Mouse (Mus musculus) G1E-ER4 (cell line): ENCODE results near the gene Cgnl1. TPM values are rescaled to one million over a fixed set of nuclear protein-coding genes. Genes with fewer than 3 reads are reported as not detected.

Source experiments
- GATA1 ChIP-seq: IDR thresholded peaks from one replicate; pipeline ENCODE4 v1.8.0; 2012; ENCODE audit warnings: low read length, inconsistent platforms
- polyA plus RNA-seq: library from polyadenylated mRNA; stranded (reverse); fragments of >175 nt; gene quantifications from 2 replicates; pipeline ENCODE4 v1.2.3, GENCODE M21; 2012

Cgnl1 gene
- polyA plus RNA-seq, 1 experiment = 0.12 TPM

DNA sequence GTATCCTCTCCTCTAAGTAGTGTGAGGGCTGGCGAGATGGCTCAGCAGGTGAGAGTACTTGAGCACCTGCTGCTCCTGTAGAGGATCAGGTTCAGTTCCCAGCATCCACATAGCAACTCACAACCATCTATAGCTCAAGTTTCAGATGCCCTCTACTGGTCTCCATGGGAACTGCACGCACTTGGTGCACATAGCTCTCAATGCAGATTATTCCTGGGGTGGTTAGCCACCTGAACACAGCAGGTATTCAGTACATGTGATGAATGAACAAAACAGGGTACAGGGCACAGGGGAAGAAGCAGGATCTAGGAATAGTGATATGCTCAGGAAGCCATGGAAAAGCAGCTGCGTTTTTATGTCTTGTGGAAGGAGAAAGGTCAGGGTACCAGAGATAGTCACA lies 6.0 kb upstream of the Cgnl1 start:
- TF ChIP-seq GATA1 = no peak

DNA sequence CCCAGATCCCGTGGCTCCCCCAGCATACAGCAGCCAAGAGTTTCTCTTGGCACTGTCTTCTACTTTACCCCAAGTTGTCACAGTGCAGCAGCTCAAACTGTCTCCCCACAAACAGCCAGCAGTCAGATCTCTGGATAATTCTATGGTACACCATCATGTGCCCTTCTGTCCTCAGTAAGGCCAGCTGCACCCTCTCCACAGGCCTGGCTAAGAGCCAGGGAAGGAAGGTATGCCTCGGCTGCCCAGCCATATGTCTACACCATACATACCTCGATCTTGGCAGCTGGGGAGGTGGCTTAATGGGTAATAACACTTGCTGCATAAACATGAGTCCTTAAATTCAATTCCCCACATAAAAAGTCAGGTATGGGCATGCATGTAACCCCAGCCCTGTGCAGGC lies 4.9 kb upstream of the Cgnl1 start:
- TF ChIP-seq GATA1 = no peak

DNA sequence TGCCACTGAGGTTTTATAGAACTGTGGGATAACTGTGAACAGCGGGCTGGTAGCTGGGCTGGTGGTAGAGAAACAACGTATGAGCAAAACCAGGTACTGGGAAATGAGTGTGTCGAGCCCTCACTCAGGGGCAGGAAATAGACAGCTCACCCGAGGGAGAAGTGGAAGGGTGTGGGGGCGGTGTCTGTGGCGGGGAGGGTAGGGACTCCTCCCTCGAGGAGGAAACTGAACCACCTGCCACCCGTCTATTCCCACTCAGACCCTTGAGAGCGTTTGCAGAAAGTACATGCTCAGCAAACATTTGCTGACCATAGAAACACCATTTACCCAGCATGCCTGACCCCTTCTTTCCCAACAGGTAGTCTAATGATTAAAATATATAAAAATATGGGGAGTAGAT lies 2.2 kb upstream of the Cgnl1 start:
- no peak for TF ChIP-seq GATA1

DNA sequence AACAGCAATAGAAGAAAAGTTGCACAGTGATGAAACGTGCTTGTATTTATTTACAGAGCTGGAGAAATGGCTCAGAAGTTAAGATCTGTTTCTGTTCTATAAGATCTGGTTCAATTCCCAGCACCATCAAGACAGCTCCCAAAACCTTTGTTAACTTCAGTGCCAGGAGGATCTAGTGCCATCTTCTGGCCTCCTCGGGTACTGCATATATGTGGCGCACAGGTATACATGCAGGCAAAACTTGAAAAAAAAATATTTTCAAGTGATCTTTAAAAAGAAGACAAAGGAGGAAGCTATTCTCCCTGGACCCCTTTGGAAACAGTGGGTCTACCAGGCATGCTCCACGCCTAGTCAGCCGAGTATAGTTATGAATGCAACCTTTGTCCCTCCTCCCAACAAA lies 936 bp upstream of the Cgnl1 start:
- no peak for TF ChIP-seq GATA1

DNA sequence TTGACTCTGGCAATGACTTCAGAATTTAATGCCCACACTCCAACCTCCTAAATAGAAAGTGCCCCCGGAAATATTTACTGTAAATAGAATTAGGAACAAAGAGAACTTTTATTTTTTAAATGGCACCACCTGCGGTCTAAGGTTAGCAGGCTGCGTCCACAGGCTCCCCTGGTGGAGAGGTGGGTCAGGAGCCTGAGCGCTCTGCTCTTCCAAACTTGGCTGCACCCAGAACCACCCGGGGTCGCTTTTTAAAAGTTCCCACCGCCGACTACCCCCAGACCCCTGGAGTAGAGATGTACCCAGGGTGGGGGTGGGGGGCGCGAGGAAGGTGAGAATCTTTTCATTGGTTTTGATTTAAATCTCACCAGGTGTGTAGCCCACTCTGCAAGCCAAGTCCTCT lies 918 bp downstream of the Cgnl1 start:
- TF ChIP-seq GATA1 = no peak

DNA sequence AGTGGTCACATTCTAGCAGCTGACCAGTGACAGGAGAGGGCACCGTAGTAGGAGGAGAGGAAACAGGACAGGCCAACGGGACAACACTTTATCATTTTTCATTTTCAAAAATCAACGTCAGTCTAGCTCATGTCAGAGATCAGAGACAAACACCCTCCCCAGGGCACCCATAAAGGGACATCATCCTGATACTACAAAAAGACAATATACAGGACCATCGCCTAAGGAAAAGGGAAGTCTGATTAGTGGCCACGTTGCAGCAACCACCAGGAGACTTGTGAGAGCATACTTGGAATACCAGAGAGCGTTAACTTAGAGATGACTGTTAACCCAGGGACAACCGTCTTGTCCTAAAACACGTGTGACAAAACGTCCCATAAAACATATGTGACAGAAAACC lies 1.7 kb downstream of the Cgnl1 start:
- no peak for TF ChIP-seq GATA1

DNA sequence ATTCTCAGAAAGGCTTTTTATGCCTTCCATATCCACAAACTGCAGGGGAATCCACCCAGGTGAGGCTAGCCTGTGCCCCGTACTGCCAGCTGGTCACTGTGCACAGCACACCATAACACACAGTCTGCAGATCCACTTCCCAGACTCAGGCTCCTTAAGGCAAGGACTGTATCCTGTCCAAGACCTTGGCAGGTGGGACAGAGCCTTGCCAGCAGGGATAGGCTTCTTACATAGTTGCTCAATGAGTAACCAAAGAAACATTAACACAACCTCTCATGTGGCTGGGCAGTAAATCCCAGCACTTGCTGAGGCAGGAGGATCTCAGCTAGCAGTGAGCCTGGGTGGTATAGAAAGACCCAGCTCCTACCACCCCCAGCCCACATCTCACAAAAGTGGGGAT lies 3.3 kb downstream of the Cgnl1 start:
- no peak for TF ChIP-seq GATA1

DNA sequence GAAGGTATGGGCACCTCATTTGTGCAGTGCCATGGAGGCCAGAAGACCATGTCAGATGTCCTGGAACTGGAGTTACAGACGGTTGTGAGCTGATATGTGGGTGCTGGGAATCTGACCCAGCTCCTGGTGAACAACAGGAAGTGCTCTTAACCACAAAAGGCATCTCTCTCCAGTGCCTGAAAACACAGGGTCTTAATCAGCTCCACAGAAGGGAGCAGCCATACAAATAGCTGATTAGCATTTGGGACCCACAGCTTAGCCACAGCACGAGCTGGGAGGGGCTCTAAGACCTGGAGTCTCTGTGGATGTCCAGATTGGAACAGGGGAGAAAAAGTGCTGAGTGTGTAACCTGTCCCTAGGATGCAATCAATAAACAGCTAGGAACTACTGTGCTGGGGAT lies 4.5 kb downstream of the Cgnl1 start:
- no peak for TF ChIP-seq GATA1

DNA sequence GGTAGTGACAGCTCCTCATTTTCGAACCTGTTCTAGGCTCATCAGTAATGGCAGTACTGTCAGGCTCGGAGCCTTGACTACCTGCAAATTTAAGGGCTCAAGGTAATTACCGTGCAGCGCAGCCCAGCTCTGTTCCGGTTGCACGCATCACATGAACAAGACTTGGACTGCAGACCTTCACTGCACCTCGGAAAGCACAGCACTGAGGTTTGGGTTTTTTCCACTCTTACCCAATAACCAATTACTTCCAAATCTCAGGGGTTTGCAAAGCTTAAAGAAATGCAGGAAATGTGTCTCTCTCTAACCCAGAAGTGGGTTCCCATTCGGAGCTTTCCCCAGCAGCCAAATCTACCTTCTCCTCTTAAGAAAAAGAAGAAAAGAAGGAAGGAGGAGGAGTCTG lies 5.1 kb downstream of the Cgnl1 start:
- no peak for TF ChIP-seq GATA1

DNA sequence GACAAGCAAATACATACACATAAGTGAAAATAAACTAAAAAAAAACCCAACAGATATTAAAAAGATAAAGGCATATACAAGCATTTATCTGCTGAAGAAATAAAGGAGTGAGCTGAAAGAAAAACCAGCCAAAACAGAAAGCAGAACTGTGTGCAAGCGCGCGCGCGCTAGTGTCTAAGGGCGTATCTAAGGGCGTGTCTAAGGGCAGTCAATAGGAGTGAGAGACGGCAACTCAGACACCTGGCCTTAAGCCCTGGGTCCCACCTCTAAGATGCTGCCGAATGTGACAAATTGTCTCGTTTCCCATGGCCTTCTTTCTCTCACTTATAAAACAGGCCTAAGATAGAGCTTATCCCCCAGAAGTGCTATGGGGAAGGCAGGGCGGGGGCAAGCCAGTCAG lies 6.9 kb downstream of the Cgnl1 start:
- no peak for TF ChIP-seq GATA1

DNA sequence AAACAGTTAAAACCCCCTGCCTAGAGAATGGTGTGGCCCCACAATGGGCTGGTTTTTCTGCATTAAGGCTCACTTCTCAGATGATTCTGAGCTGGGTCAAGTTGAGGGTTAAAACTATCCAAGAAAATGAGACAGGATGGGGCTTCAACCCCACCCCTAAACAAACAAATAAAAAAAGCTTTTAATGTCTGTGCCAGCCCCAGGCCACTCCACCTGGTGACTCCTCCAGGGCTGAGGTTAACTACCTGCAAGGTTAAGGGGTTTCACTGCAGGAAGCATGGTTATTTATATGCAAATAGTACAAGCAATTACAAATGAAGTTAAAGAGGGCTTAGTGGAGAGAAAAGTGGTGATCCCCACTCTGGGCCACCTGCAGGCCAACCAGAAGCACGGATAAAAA lies 8.1 kb downstream of the Cgnl1 start:
- TF ChIP-seq GATA1 = no peak

DNA sequence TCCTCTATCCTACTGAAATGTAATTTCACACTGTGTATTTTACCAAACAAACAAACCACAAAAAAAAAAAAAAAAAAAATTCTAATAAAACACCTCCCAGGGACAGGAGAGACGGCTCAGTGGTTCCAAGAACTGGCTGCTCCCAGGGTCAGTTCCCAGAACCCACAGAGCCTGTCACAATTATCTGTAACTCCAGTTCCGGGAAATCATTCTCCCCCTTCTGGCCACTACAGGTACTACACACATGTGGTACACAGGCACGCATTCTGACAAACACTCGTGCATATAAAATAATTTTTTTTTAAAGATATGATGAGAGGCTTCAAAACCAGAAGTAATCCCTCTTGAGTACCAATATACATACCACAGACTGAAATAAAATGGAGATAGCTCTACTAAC lies 9.7 kb downstream of the Cgnl1 start:
- TF ChIP-seq GATA1 = no peak

DNA sequence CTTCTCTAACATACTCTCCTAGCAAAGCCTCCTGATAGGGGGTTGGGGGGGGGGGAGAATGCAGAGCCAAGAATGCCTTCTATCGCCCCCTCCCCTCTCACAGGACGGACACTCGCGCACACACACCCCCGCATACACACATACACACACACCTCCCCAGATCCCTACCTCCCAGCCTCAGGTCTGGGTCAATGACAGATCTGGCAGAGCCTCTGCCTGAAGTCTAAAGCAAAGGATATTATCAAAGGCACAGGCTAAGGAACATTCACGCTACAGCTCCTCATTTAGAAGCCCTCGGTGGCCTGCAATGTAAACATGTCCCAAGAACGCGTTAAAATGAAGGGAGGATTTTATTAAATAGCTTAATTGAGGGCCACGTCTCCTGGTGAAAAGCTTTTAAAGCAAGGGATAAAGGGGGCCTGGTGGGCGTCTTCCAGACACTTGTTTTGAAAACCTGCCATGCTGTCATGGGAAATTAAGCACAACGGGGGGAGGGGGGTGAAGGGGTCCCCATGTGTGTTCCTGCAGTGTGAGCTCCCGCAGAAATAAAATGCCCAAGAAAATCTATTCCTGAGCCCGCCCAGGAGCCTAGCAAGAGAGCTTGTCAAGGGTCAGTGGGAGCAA lies 10.8 kb downstream of the Cgnl1 start:
- no peak for TF ChIP-seq GATA1

DNA sequence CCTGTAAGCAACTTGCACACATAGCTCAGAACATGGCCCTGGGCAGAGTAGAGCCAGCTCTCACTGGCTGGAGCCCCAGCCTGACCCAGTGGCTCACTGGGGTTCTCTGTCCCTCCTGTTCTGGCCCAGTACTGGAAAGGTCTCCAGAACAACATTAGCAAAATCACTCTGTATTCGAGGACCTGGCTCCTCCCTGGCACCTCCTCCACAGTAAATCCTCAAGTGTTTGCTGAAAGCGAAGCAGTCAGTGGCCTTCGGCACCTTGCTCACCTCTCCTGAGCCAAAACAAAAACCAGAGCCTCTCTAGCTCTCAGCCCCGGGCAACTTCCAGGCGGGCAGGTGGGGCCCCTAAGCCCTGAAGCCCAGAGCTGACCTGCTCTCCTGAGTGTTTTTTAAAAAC lies 11.5 kb downstream of the Cgnl1 start:
- no peak for TF ChIP-seq GATA1

DNA sequence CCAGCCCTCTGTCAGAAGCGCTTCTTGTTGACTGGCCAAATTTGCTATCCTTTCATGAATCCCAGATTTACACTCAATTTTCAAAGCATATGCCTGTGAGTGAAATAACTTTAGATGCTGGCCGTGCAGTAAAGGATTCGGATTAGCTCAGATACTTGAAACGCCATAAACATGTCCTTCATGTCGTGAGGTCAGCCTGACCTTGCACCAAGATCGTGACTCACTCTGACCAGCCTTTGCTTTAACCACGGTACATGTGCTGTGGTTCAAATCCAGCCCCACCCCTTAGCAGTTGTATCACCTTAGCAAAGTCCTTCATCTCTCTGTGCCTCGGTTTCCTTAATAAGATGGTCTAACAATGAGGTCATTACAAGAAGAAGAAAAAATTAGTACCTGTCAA lies 14.0 kb downstream of the Cgnl1 start:
- no peak for TF ChIP-seq GATA1

DNA sequence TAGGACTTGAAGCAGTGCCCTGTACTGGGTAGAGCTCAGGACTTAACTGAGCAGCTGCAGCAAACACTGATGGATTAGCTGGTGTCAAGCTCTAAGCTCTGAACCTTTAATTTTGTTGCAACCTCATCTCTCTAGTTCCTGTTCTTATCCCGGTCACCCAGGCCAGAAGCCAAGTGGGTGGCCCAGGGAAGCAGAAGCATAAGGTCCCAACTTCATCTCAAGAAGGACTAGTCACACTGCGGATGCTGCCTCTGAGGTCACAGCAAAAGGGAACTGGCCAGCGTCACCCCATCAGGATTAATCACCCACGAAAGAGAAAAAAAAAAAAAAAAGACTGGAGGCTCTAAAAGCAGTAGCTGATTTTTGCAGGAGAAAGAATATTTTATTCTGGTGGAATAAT lies 14.5 kb downstream of the Cgnl1 start:
- no peak for TF ChIP-seq GATA1

DNA sequence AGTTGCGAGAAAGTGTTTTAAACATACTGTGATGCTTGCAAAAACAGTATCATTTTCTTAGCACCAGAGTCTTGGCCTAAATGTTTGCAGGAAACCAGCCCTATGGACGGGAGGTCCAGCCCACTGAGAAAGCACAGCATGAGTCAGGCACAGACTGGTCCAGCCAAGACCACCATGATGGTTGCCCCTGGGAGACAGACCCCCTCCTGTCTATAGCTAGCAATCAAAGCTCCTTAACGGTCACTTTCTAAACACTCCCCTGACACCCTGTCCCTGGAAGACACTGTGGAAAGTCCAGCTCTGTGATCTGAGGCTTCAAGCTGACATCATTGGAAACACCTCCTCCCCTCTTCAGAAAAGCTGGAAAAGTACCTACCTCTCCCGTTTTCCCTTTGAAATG lies 17.4 kb downstream of the Cgnl1 start:
- no peak for TF ChIP-seq GATA1

DNA sequence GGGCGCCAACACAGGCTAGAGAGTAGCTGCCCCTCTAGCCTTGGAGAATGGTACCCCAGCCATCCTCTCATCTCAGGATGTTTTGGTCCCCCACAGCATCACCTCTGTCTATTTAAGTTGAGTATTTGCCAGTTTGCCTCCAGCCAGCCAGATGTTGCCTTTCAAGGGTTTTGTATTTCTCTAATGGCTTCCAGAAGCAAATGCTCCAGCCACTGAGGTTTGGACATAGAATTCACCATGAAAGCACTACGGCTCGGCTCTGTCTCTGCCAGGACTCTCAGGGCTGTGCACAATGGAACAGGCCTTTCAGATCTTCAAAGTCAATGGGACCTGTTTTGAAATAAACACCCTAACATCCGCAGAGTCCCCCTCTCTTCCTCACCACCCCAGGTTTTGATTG lies 17.9 kb downstream of the Cgnl1 start:
- TF ChIP-seq GATA1 = no peak

DNA sequence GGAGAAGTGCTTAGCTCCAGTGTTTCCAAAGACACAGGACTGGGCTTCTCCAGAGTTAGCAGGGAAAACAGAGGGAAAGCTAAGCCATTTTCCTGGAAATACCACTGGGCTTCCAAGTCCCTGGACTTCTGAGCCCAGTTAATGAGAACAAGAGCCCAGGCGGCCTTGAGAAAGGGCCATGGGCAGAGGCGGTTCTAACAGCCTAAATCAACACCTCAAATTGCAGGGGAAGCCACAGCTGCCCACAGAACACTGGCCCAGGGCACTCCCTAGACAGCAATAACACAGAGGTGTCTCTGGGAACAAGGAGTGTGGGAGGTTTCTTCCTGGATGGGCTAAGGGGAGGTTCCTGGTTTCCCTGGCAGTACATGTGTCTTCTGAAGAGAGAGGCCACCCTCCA lies 18.3 kb downstream of the Cgnl1 start:
- TF ChIP-seq GATA1 = no peak
